Mouse (Mus musculus) Patski (cell line): ENCODE results near the gene Itpk1. TPM values are rescaled to one million over a fixed set of nuclear protein-coding genes. Genes with fewer than 3 reads are reported as not detected.
A peak's percentile ranks its signal among the peaks of the same experiment; 100 is the strongest.

Experiments
- ATAC-seq: fragments of 100-300 bp; one replicate; pipeline ENCODE4 v1.8.0; 2021
- CTCF ChIA-PET: fragments of 350-600 bp; sonication (Branson Sonifier 250); formaldehyde crosslinking; loops from one replicate; lab custom pipeline; 2022; ENCODE audit warnings: inconsistent platforms; lab: Charles Lee
- POLR2A ChIA-PET: fragments of 350-600 bp; sonication (Branson Sonifier 250); formaldehyde crosslinking; loops from one replicate; lab custom pipeline; 2022; ENCODE audit warnings: antibody characterized with exemption, inconsistent platforms; lab: Charles Lee
- DNase-seq: peaks from one replicate; pipeline ENCODE4 v3.0.0-alpha.2; 2011; ENCODE audit warnings: low read depth, low spot score
- H3K27me3 ChIP-seq: fragments of 371-371 bp; one replicate; pipeline ENCODE4 v1.5.1; 2021
- CTCF ChIP-seq: fragments of 100-300 bp; IDR thresholded peaks from one replicate; pipeline ENCODE4 v1.5.1; 2021
- in situ Hi-C: fragments of 300-500 bp; cut with MboI; formaldehyde crosslinking; loops from 3 replicates; pipeline ENCODE4 v1.11.1; 2018; ENCODE audit warnings: low pct_unique_long_range_greater_than_20kb, mixed read lengths
- polyA plus RNA-seq: library from polyadenylated mRNA; unstranded; gene quantifications from one replicate; pipeline ENCODE4 v1.2.3, GENCODE M21; 2021

The Itpk1 gene
- polyA plus RNA-seq, 1 experiment from 2014 or later = 22.9 TPM

GRCm38 (mm10) chr12:102730798-102731619, 26.3 kb upstream of the Itpk1 start:
- DNase-seq (peak; percentile 55), ATAC-seq (peak; percentile 36)
- ChIA-PET CTCF (interaction anchor here (1.7 to 3.5 kb wide), 2 partner anchors 9 to 11 kb away, joined by 4 to 12 read pairs; no protein-coding TSS in a partner anchor), POLR2A (interaction anchor here (0.6 to 0.7 kb wide), 2 partner anchors 16 to 91 kb away, joined by 3 to 4 read pairs; no protein-coding TSS in a partner anchor)
- H3K27me3 ChIP-seq = no peaks in the 10 kb centered on the region
- in situ Hi-C loops = loop anchor here (5.0 kb wide), 1 partner anchor 204 kb away; no protein-coding TSS in a partner anchor
- no peak for TF ChIP-seq CTCF

- ChIA-PET POLR2A (interaction anchor here (0.7 to 0.8 kb wide), 2 partner anchors 90 to 253 kb away, joined by 3 read pairs; no protein-coding TSS in a partner anchor), CTCF (interaction anchor here (3.5 kb wide), 1 partner anchor 11 kb away, joined by 12 read pairs; no protein-coding TSS in a partner anchor)
- TF ChIP-seq CTCF = no peak
- ATAC-seq (peak; percentile 81), DNase-seq (peak; percentile 64)
- H3K27me3 ChIP-seq = no peaks in the 10 kb centered on the region
- in situ Hi-C loops = loop anchor here (5.0 kb wide), 1 partner anchor 203 kb away; no protein-coding TSS in a partner anchor
Measured at GRCm38 (mm10) chr12:102729855-102730797, 25.4 kb upstream of the Itpk1 start.

GRCm38 (mm10) chr12:102725761-102726175, 21.0 kb upstream of the Itpk1 start:
- ChIA-PET CTCF (no interaction called here), POLR2A (no interaction called here)
- in situ Hi-C loops = no loop called here
- ATAC-seq (no peak), DNase-seq (no peak)
- no peak for TF ChIP-seq CTCF
- H3K27me3 ChIP-seq = no peaks in the 10 kb centered on the region

- no peaks in the 10 kb centered on the region for H3K27me3 ChIP-seq
- no peak for TF ChIP-seq CTCF
- DNase-seq (no peak), ATAC-seq (no peak)
- CTCF ChIA-PET = no interaction called here
- POLR2A ChIA-PET = no interaction called here
- in situ Hi-C loops = no loop called here
Measured at GRCm38 (mm10) chr12:102725146-102725545, 20.4 kb upstream of the Itpk1 start.

- ChIA-PET CTCF (interaction anchor here (1.1 to 1.8 kb wide), 2 partner anchors 15 to 199 kb away, joined by 3 to 6 read pairs; no protein-coding TSS in a partner anchor), POLR2A (no interaction called here)
- no peak for TF ChIP-seq CTCF
- no peak for DNase-seq
- H3K27me3 ChIP-seq = no peaks in the 10 kb centered on the region
- in situ Hi-C loops = no loop called here
- ATAC-seq = no peak
Measured at GRCm38 (mm10) chr12:102723861-102724260, 19.1 kb upstream of the Itpk1 start.

GRCm38 (mm10) chr12:102722966-102723365, 18.2 kb upstream of the Itpk1 start:
- ATAC-seq (no peak), DNase-seq (no peak)
- in situ Hi-C loops = no loop called here
- no peak for TF ChIP-seq CTCF
- no peaks in the 10 kb centered on the region for H3K27me3 ChIP-seq
- CTCF ChIA-PET = interaction anchor here (1.8 kb wide), 1 partner anchor 198 kb away, joined by 6 read pairs; no protein-coding TSS in a partner anchor
- POLR2A ChIA-PET = no interaction called here

- H3K27me3 ChIP-seq = no peaks in the 10 kb centered on the region
- no peak for DNase-seq
- no peak for ATAC-seq
- in situ Hi-C loops = no loop called here
- TF ChIP-seq CTCF = no peak
- POLR2A ChIA-PET = no interaction called here
- CTCF ChIA-PET = interaction anchor here (1.8 kb wide), 1 partner anchor 198 kb away, joined by 6 read pairs; no protein-coding TSS in a partner anchor
Measured at GRCm38 (mm10) chr12:102722451-102722850, 17.7 kb upstream of the Itpk1 start.

- ChIA-PET CTCF (interaction anchor here (0.9 to 3.0 kb wide), 15 partner anchors 10 to 252 kb away, joined by 3 to 26 read pairs (median 4); partner anchors contain the start of gene Golga5), POLR2A (interaction anchor here (1.0 kb wide), 1 partner anchor 10 kb away, joined by 4 read pairs; no protein-coding TSS in a partner anchor)
- TF ChIP-seq CTCF = peak; percentile 74
- in situ Hi-C loops = no loop called here
- ATAC-seq (no peak), DNase-seq (no peak)
- H3K27me3 ChIP-seq = no peaks in the 10 kb centered on the region
Measured at GRCm38 (mm10) chr12:102719552-102720315, 15.0 kb upstream of the Itpk1 start.
